Mouse (Mus musculus) mouse embryonic stem cell (cell line): ENCODE measurements around the gene Triobp.

Experiments used
- in situ Hi-C, 2 experiments: fragments of 300-500 bp; cut with MboI; formaldehyde crosslinking; loops; 1 replicate in 1 of 2; 3 replicates in 1 of 2; pipeline ENCODE4 v1.14.3; 2019 to 2020; ENCODE audit warnings: low sequenced_read_pairs in 2 of 2, low pct_unique_long_range_greater_than_20kb in 1 of 2, mixed read lengths in 1 of 2; ENCODE audit not compliant: unreplicated experiment in 1 of 2

Gene Triobp

GRCm38 (mm10) chr15:78922700-78923099 is 24.8 kb upstream of the Triobp start:
- in situ Hi-C loops: no loop called here

DNA sequence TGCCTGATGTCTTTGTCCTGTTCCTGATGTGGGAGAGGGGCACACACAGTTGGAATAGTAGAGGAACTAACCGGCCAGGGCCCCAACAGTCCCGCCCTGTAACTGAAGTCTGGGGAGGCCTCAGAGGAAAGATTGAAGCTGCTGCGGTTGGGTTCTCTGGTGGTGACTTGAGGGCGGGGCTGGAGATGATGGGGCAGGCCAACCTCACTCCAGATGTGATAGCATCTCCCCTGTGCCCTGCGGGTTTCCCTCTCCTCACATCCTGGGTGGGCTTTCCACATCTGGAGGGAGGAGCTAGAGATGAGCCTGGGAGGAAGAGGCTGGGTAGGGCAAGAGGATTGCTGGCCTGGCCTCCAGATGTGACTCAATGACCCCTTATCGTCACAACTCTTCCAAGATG is 23.9 kb upstream of the Triobp start:
- in situ Hi-C loops: no loop called here

DNA sequence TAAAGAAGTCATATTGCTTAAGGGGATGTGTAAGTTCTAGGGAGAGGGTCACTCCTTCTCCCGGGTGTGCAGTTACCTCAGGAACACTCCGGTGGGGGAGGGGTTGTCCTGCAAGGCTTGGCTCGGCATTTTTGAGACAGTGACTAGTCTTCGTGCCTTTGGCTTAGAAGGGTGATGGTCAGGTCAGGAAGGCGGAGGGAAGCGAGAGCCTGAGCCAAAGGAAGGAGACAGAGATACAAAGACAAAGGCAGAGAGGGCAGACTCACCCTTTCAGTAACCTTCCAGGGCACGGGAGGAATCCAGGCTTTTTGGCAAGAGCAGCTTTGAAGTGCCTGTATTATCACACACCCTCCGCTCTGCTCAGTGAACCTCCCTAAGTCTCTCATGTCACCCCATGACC is 22.4 kb upstream of the Triobp start:
- in situ Hi-C loops: no loop called here

DNA sequence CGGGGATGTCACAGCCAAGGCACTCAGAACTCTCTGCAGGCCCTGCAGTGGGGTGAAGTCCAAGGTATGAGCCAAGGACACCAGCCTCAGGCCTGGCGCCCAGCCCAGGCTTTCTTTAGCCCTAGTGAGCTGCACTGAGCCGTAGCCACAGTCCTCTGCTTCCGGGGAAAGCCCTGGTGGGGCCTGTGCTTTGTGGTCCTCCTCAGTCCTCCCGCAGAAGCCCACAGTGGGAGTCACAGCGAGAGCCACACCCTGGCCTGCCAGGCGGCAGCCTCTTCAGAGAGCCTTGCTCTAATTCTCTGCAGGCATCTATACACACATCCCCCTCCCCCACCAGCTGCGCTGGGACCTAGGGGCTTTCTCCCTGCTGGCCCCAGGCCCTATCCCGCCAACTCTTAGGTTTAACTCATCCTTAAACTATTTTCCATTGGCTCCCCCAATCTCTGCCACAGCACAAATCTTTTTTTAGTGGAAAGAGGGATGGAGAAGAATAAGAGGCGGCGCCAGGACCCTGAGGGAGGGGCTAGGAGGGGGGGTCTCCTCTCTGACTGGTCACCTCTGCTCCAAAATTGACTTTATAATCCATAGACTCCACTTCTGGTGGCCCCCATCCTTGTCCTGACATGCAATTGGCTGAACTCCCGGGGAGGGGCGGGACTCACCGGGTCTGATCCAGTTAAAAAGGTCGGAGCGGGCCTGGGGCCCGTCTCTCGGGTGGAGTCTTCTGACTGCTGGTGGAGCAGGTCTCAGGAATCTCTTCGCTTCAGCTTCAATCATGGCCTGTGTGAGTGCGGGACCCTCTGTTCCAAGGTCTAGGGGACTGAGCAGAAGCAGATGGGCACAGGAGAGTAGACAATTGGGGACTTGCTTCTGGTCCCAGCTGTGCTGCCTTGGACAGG is 21.3 kb upstream of the Triobp start, which contains the start of gene Lgals1:
TSS of gene Lgals1 (plus strand) at position 705 of the 899 bp plus-strand sequence.
- in situ Hi-C loops: no loop called here

GRCm38 (mm10) chr15:78927021-78927787 is 20.3 kb upstream of the Triobp start:
- in situ Hi-C loops: no loop called here

- in situ Hi-C loops: no loop called here
These were observed 19.6 kb upstream of the Triobp start for GRCm38 (mm10) chr15:78927788-78928457.

- in situ Hi-C loops: no loop called here
These were observed 19.0 kb upstream of the Triobp start for GRCm38 (mm10) chr15:78928539-78928938.

DNA sequence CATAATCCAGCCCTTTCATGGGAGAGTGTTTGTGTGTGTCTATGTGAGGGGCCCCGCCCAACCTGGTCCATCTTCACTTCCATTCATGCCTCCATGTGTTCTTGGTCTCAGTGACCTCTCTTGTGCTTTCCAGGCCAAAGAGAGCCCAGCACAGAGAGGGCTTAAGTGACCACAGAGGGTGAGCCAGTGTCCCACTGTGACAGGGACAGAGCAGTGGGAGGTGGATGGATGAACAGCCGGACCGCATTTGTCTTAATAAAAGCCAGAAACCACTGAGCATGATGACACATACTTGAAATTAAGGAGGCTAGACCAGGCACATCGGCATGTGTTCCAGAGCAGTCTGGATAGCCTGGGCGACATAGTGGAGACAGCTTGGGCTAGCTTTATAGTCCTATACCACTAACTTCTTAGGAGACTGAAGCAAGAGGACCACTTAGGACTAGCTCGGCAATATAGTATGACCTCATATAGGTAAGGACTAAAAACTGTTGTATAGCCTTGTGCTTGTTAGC is 17.3 kb upstream of the Triobp start:
- in situ Hi-C loops: no loop called here

DNA sequence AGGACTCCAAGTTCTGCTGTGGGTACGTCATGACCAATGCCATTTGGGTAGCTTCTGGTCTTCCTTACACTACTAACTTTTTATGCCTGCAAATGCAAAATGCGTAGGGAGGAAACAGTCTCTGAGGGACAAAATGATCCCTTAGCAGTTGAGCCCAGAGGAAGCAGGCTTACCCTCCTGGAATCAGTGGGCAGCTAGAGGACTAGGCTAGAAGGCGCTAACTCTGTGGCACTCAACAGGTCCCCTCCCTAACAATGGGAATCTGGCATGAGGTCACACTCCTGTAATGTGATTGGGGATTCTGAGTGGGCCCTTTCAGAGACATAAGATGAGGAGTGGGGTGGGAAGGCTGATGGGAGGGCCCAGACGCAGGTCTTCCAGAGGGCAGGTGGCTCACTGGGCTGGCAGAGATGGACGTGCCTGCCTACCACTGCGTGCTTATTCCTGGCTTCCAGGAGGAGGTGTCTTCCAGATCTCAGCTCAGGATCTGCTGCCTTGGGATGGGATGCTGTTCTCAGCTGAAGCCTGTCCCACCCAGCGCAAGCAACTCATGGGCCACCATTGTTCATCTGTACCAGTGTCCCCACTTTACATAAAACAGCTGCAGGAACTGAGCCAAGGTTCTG is 16.6 kb upstream of the Triobp start:
- in situ Hi-C loops: no loop called here

DNA sequence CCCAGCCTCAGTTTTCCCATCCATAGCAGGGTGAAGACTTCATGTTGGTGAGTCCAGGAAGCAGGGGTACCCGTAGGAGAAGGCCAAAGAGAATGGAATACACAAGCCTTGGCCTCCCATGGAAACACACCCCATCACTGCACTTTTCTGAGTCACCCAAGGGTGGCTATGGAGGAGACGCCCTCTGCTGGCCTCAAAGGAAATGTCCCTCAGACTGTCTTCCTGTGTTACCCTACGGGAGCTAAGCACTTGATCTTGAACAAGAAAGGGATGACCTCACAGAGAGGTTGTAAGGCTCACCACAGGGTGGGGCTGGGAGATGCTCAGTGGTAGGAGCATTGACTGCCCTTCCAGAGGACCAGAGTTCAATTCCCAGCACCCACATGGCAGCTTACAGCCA is 15.9 kb upstream of the Triobp start:
- in situ Hi-C loops: no loop called here

DNA sequence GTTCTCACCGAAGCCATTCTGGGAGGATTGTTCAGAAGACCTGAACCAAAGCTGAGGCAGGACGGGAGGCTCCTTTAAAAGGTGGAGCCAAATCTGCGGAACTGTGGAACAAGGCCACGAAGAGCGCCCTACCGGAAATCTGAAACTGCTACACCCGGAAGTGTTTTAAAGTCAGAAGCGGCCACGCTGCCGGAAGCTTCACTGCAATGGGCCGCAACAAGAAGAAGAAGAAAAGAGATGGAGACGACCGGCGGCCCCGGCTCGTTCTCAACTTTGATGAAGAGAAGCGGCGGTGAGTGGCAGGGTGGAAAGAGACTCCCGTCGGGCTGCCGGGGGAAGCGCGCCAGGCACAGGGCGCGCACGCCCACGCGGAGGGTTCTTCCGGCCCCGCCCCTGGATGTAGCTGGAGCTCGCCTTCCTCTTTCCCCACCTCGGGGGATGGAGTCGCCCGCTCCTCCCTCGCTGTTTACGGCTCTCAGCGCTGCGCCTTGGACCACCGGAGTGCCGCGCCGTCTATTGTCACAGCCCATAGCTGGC is 12.7 kb upstream of the Triobp start, which contains the start of gene Nol12:
TSS of gene Nol12 (plus strand) at position 150 of the 537 bp plus-strand sequence.
- in situ Hi-C loops: no loop called here

DNA sequence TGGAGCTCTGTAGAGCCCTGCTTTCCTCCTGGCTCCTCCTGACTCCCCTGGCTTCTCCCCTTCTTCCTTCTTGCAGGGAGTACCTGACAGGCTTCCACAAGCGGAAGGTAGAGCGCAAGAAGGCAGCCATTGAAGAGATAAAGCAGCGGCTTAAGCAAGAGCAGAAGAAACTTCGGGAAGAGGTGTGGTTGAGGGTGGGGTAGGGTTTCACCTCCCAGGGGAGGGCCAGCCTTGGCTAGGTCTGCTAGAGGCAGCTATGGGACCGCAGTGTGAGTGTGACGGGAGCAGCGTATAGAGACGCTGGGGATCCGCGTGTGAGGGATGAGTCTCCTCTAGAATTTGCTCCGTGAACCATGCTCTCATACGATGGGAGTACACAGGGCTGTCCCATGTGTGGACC is 11.1 kb upstream of the Triobp start:
- in situ Hi-C loops: no loop called here

DNA sequence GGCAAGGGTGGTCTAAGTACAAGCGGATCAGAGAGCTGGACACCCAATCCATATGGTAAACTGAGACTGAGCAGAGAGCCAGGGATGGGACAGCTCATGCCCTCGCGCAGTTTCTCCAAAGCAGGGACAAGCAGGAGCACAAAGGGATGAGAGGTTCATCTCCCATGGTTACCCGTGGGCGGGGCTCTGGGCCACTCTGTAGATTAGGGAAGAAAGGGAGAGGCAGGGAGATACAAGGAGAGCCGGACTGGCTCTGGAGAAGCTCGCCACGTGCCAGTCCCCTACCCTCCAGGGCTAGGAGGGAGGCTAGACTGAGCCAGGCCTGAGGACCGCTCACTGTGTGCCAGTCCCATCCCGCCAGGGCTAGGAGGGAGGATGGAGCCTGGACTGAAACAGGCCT is 10.2 kb upstream of the Triobp start:
- in situ Hi-C loops: no loop called here

DNA sequence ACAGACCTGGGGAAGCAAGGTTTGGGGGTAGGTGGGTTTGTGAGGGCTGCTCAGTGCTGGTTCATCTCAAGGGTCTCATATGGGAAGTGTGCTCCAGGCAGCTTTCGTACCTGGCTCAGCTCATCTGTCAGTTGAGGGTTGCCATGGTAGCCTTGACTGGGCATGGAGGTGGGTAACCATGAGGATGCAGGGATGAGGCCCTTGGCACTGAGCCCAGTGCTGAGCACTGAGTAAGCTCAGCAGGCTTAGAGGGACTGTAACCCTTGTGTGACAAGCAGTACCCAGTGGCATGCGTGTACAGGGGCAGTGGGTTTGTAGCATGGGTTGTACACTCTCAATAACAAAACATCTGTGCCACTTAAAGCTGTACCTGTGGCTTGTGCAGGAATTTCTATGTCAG is 9.6 kb upstream of the Triobp start:
- in situ Hi-C loops: no loop called here

DNA sequence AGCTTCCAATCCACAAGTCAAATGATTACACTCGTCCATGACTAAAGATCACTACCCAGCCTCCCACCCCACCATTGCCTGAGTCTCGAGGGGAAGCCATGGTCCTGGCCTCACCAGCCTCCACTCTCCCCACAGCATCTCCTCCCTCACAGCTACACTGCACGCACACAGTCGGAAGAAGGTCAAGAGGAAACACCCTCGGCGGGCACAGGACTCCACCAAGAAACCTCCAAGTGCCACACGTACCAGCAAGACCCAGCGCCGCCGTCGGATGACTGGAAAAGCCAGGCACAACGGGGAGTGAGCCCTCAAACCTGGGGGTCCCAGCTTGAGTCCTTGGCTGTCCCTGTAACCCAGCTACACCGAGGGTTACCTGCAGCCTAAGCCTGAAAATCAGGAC is 7.2 kb upstream of the Triobp start:
- in situ Hi-C loops: no loop called here

DNA sequence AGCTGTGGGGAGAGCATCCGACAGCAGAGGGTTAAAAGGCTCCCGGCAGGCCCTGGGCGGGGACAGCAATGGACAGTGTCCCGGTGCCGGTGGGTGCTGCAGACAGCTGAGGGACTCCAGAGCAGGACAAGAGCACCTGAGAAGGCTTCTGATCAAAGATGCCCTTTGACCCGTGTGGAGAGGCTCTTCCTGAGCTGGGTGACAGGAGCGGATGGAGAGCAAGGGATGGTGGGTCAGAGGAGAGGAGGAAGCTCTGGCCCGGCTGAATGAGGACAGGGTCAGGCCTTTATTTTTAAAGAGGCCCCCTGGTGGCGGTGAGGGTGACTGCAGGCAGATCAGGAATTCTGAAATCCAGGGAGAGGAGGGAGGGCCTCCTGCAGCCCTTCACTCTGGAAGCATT is 4.9 kb upstream of the Triobp start:
- in situ Hi-C loops: no loop called here

- in situ Hi-C loops: no loop called here
These were observed 1.3 kb upstream of the Triobp start for GRCm38 (mm10) chr15:78946232-78946631.

- in situ Hi-C loops: no loop called here
These were observed 715 bp downstream of the Triobp start for GRCm38 (mm10) chr15:78948152-78948725.
